Mouse (Mus musculus): ENCODE results near the gene Fbxw8. TPM values are rescaled to one million over a fixed set of nuclear protein-coding genes. Genes with fewer than 3 reads are reported as not detected.

The Fbxw8 gene
- polyA plus RNA-seq, 1 experiment from 2014 or later = 30.1 TPM

DNA sequence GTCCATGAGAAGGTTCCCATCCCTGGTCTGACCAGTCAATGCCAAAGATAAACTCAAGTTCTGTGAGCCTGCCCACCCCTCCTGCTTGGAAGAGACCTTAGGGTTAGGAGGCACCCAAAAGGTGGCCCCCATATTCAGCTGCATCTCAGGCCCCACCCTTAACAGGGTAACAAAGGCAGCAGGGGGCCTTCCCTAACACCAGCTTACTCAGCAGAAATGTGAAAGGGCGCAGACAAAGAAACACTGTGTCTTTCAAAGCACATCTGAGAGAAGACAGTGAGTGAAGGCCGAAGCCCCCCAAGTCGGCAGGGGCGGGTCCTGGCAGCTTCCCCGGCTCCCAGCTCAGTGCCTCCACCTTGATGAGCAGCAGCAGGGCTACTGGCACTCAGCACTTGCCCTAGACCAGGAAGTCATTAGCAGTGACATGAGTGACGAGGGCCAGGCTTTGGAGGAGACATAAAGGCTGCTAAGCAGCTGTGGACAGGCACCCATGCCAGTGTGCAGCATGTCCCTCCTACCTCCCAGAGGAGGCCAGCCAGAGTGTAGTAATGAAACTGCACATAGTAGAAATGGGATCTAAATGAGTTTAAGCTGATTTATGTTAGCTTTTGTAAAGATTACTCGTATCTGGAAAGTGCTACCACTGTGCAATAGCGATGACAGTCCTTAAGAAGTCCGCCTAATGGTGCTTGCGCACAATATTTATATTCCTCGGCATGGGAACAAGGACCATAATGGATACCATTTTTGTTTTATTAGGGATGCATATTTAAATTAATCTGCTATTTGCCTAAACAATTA is 56.0 kb downstream of the Fbxw8 start:
- no peak for ATAC-seq (ENCODE audit: low FRiP score, low read depth)
- H3K4me3 ChIP-seq = no peak overlapping the region
- no peaks in the 10 kb centered on the region for H3K9me3 ChIP-seq
- H3K9ac ChIP-seq = no peak overlapping the region
- H3K36me3 ChIP-seq = peaks cover 55% of the 10 kb centered on the region
- H3K4me1 ChIP-seq = peaks cover 20% of the 10 kb centered on the region
- no peak overlapping the region for H3K27ac ChIP-seq
- H3K4me2 ChIP-seq (replicated peaks) = no peak overlapping the region
- H3K27me3 ChIP-seq = no peaks in the 10 kb centered on the region
- WGBS = 46% methylated on average over 11 of the region's 11 CpGs

DNA sequence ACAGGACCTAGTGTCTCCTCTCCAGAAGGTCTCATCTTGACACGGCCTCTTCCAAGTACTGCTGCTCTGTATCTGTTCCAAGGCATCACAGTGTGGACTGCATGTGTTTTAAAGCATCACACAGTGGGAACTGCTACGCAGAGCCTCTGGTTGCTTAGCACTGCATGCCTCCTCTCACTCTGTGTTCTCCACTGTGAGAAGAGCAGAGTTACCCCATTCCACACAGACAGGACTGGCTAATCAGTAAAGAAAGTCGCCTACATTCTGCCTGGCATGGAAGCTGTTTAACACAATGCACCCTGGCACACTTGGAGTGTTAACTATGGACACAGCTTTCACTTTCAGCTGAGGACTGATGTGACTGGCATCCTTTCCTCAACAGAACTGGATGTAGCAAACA is 58.9 kb downstream of the Fbxw8 start:
- Histone ChIP-seq H3K9ac (no peak overlapping the region), H3K36me3 (peaks cover 78% of the 10 kb centered on the region), H3K4me2 (replicated peaks) (no peak overlapping the region), H3K4me1 (peaks cover 20% of the 10 kb centered on the region), H3K27me3 (no peaks in the 10 kb centered on the region), H3K27ac (no peak overlapping the region), H3K9me3 (no peaks in the 10 kb centered on the region), H3K4me3 (no peak overlapping the region)
- WGBS = 87% methylated on average over 3 of the region's 3 CpGs
- no peak for ATAC-seq (ENCODE audit: low FRiP score, low read depth)

DNA sequence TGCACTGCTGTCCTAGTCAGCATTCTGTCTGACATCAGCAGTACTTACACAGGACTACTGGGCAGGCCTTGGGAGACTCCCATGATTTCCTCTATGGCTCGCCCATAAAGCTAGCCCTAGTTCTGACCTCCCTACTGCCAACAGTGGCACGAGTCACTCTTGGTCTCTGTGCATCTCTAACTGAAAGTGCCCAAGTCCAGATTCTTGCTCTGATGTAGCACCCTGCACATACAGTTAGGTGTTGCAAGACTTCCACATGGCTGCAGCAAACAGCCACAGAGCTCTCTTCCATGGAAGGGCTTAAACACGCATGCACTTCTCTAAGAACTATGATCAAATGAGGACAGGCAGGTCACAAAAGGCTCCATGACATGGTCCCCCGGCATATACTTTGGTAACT is 59.4 kb downstream of the Fbxw8 start:
- Histone ChIP-seq H3K9me3 (no peaks in the 10 kb centered on the region), H3K4me2 (replicated peaks) (no peak overlapping the region), H3K4me1 (peaks cover 19% of the 10 kb centered on the region), H3K27me3 (no peaks in the 10 kb centered on the region), H3K27ac (no peak overlapping the region), H3K36me3 (peaks cover 81% of the 10 kb centered on the region), H3K9ac (no peak overlapping the region), H3K4me3 (no peak overlapping the region)
- no peak for ATAC-seq (ENCODE audit: low FRiP score, low read depth)
- WGBS = 86% methylated on average over 4 of the region's 4 CpGs

DNA sequence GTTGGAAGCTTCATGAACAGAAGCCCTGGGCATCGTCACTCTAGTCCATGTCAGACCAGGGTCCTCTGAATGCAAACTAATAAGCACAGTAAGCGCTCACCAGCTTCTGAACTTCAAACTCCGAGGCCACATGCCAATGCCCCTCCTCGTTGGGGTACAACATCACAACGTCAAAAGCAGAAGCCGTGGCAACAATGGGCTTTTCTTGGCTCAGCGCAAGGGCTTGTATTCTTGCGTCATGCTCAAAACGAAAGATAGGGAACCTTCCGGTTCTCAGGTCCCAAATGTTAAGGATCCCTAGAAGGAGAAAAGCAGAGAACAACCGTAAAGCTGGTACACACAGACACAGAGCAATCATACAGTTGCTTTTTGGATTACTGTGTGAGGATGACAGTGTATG is 59.8 kb downstream of the Fbxw8 start:
- no peaks in the 10 kb centered on the region for H3K9me3 ChIP-seq
- H3K4me1 ChIP-seq = peaks cover 15% of the 10 kb centered on the region
- WGBS = 91% methylated on average over 11 of the region's 11 CpGs
- H3K4me3 ChIP-seq = no peak overlapping the region
- H3K27me3 ChIP-seq = no peaks in the 10 kb centered on the region
- H3K36me3 ChIP-seq = peaks cover 83% of the 10 kb centered on the region
- H3K27ac ChIP-seq = no peak overlapping the region
- H3K9ac ChIP-seq = no peak overlapping the region
- ATAC-seq (ENCODE audit: low FRiP score, low read depth) = no peak
- H3K4me2 ChIP-seq (replicated peaks) = no peak overlapping the region

DNA sequence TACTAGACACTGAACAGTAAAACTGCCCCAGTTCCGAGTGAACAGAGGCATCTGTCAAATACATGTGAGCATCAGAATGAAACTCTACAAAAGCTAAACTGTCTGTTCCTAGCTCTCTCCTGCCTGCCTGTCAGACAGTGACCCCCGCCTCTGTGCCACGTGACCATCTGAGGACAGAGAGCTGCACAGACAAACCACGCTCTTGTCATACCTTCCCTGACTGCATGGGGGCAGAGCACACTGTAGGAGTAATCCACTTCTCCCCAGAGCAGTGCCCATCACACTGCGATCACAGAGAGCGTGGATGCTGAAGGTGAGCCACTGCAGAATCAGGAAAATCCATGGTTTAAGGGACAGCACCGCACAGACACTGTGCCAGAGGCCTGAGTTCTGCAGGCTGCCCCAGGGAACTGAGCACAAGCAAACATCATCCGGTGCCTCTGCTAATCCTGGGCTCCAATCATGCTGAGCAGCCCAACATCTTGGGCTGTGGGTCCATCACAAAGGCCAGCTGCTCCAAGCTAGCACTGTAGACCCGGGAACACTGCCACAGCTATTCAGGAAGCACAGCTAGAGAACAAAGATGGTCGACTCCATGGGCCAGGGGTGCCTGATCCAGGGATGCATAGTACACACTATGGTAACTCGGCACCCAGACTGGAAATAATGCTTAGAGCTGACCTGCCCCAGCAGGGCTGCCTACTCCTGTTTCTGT is 61.8 kb downstream of the Fbxw8 start:
- no peaks in the 10 kb centered on the region for H3K27me3 ChIP-seq
- H3K4me3 ChIP-seq = no peak overlapping the region
- peaks cover 86% of the 10 kb centered on the region for H3K36me3 ChIP-seq
- peaks cover 7% of the 10 kb centered on the region; the same call in 1 of the 2 replicates for H3K4me1 ChIP-seq
- H3K4me2 ChIP-seq (replicated peaks) = no peak overlapping the region
- H3K9me3 ChIP-seq = no peaks in the 10 kb centered on the region
- no peak overlapping the region for H3K27ac ChIP-seq
- 77% methylated on average over 11 of the region's 11 CpGs for WGBS
- no peak for ATAC-seq (ENCODE audit: low FRiP score, low read depth)
- no peak overlapping the region for H3K9ac ChIP-seq

DNA sequence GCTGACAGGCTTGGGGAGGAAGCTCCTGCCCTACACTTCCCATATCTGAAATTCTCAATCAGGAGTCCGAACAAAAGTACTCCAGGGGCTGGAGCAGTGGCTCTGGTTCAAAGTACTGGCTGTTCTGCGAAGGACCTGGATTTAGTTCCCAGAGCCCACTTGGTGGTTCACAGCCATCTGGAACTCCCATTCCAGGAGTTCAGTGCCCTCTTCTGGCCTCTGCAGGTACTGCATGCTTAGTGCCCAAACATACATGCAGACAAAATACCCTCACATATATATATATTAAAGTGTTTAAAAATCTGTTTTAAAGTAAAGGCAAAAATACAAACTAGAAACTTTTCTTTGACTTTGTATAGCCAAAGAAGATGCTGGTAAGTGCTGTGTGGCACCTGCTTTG is 64.4 kb downstream of the Fbxw8 start:
- Histone ChIP-seq H3K4me1 (peaks cover 27% of the 10 kb centered on the region), H3K4me2 (replicated peaks) (no peak overlapping the region), H3K36me3 (peaks cover 72% of the 10 kb centered on the region), H3K27me3 (no peaks in the 10 kb centered on the region), H3K9ac (no peak overlapping the region), H3K9me3 (no peaks in the 10 kb centered on the region), H3K4me3 (no peak overlapping the region), H3K27ac (no peak overlapping the region)
- 82% methylated on average over 2 of the region's 2 CpGs for WGBS
- no peak for ATAC-seq (ENCODE audit: low FRiP score, low read depth)

DNA sequence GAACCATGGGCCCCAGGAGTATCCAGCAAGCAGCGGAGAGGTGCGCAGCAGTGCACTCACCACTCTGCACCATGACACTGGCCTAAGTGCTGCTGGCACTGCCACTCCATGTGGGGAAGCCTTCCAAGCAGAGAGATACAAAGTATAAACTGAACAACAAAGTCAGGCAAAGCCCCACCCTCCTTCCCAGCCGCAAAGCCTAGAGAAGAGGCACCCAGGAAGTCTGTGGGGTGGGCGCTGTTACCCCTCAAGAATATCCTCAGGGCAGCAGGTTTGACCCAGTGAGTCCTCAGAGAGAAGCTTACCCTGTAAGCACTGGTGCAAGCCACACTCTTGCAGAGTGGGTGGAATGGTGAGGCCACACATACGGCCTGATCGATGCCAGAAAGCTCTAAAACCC is 65.2 kb downstream of the Fbxw8 start:
- H3K27me3 ChIP-seq = no peaks in the 10 kb centered on the region
- H3K9me3 ChIP-seq = no peaks in the 10 kb centered on the region
- no peak overlapping the region for H3K9ac ChIP-seq
- peaks cover 65% of the 10 kb centered on the region for H3K36me3 ChIP-seq
- H3K4me1 ChIP-seq = peaks cover 27% of the 10 kb centered on the region
- no peak overlapping the region for H3K4me3 ChIP-seq
- 98% methylated on average over 6 of the region's 6 CpGs for WGBS
- no peak overlapping the region for H3K4me2 ChIP-seq (replicated peaks)
- H3K27ac ChIP-seq = no peak overlapping the region
- no peak for ATAC-seq (ENCODE audit: low FRiP score, low read depth)

DNA sequence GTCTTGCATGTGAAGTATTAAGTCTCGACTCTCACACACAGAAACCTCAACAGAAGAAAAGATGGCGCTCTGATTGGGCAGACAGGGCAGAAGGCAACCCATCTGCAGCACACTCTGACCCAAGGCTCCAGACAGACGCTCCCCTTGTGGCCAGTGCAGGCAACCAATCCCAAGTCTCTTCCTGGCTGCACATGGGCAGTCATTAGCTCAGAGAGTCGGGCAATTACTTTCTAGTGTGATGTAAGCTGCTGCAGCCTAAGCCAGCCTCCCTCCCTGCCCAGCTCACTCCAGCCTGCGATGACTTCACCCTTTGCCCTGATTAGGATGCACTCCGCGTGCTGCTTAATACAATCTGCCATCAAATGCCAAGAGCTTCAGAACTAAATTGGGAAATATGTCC is 66.2 kb downstream of the Fbxw8 start:
- H3K9ac ChIP-seq = no peak overlapping the region; the same call in 1 of the 2 replicates
- no peak overlapping the region for H3K4me2 ChIP-seq (replicated peaks)
- H3K36me3 ChIP-seq = peaks cover 56% of the 10 kb centered on the region
- no peak overlapping the region for H3K27ac ChIP-seq
- H3K9me3 ChIP-seq = no peaks in the 10 kb centered on the region
- peaks cover 36% of the 10 kb centered on the region for H3K4me1 ChIP-seq
- 50% methylated on average over 7 of the region's 7 CpGs for WGBS
- H3K27me3 ChIP-seq = no peaks in the 10 kb centered on the region
- no peak overlapping the region for H3K4me3 ChIP-seq
- ATAC-seq (ENCODE audit: low FRiP score, low read depth) = peak; percentile 65; the same call in 1 of the 2 replicates

DNA sequence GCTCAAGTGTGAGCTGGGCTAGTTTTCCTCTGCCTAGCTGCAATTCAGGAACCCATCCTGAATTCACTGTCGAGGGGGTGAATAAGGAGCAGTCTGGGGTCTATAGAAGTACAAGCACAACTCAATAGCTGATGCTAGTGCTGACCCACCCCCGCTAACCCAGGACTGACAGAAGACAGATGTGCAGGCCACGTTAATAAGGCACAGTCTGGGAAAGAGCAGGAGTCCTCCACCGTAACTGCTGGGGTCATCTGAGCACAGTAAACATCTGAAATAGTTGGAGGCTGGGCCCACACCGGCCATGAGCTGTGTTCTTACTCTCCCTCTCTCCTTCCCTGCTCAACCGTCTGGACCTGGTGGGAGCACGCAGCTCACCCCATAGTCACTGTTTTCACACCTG is 68.3 kb downstream of the Fbxw8 start:
- 0 out of 2 replicates have a peak overlapping the region, but pooled peaks have one; percentile 22 for H3K27ac ChIP-seq
- peaks cover 34% of the 10 kb centered on the region for H3K36me3 ChIP-seq
- H3K4me3 ChIP-seq = no peak overlapping the region
- peaks cover 55% of the 10 kb centered on the region for H3K4me1 ChIP-seq
- H3K9ac ChIP-seq = no peak overlapping the region; the same call in 1 of the 2 replicates
- no peaks in the 10 kb centered on the region for H3K9me3 ChIP-seq
- H3K4me2 ChIP-seq (replicated peaks) = no peak overlapping the region
- ATAC-seq (ENCODE audit: low FRiP score, low read depth) = no peak
- no peaks in the 10 kb centered on the region for H3K27me3 ChIP-seq
- WGBS = 22% methylated on average over 7 of the region's 7 CpGs

DNA sequence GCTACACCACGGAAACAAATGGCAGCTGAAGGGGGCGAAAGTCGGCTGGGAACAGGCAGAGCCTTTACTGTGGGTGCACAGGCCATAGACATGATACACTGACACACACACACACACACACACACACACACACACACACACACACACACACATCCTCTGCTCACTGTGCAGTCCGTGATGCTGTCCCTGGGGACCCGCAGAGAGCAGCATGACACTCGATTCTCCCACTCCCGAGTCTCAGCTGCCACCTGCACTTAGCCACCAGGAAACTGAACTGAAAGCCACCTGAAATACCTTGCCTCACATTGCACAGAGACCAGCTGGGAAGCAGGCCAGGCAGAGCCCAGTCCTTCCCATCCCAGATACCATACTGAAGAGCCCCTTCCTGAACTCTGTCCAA is 70.0 kb downstream of the Fbxw8 start:
- H3K27me3 ChIP-seq = no peaks in the 10 kb centered on the region
- peaks cover 18% of the 10 kb centered on the region for H3K36me3 ChIP-seq
- WGBS = 66% methylated on average over 7 of the region's 7 CpGs
- no peak overlapping the region for H3K9ac ChIP-seq
- no peak overlapping the region for H3K4me2 ChIP-seq (replicated peaks)
- no peak overlapping the region for H3K27ac ChIP-seq
- no peak overlapping the region for H3K4me3 ChIP-seq
- no peaks in the 10 kb centered on the region for H3K9me3 ChIP-seq
- H3K4me1 ChIP-seq = peaks cover 70% of the 10 kb centered on the region
- ATAC-seq (ENCODE audit: low FRiP score, low read depth) = no peak

DNA sequence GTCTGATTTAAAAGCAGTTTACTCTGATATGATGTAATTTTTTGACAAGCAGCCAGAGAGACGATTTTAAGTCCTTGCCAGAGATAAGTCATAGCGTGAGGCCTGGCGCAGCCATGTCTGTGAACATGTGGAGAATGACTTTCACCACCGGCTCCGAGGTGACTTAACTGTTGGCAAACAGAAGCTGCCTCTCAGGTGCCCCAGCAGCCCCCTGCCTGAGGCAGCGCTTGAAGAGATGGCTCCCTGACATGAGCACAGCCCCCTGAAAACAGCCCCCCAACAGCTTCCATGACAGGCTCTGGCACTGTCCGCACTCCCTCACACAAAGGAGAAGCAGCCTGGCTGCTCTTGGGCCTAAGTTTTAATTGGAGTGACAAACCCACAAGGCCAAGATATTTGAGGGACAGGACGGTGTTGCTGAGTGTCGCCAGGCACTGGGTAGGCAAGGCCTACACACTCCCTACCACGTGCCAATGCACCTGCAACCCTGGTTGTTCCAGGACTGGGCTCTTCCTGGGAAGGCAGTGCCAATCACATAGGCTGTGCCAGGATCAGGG is 71.0 kb downstream of the Fbxw8 start:
- 77% methylated on average over 10 of the region's 10 CpGs for WGBS
- H3K27ac ChIP-seq = 0 out of 2 replicates have a peak overlapping the region, but pooled peaks have one; percentile 39
- H3K4me3 ChIP-seq = no peak overlapping the region
- peak overlapping the region; percentile 45; the same call in 1 of the 2 replicates for H3K9ac ChIP-seq
- no peak overlapping the region for H3K4me2 ChIP-seq (replicated peaks)
- no peaks in the 10 kb centered on the region for H3K9me3 ChIP-seq
- no peaks in the 10 kb centered on the region for H3K27me3 ChIP-seq
- H3K36me3 ChIP-seq = peaks cover 20% of the 10 kb centered on the region
- ATAC-seq (ENCODE audit: low FRiP score, low read depth) = no peak
- H3K4me1 ChIP-seq = peaks cover 67% of the 10 kb centered on the region

DNA sequence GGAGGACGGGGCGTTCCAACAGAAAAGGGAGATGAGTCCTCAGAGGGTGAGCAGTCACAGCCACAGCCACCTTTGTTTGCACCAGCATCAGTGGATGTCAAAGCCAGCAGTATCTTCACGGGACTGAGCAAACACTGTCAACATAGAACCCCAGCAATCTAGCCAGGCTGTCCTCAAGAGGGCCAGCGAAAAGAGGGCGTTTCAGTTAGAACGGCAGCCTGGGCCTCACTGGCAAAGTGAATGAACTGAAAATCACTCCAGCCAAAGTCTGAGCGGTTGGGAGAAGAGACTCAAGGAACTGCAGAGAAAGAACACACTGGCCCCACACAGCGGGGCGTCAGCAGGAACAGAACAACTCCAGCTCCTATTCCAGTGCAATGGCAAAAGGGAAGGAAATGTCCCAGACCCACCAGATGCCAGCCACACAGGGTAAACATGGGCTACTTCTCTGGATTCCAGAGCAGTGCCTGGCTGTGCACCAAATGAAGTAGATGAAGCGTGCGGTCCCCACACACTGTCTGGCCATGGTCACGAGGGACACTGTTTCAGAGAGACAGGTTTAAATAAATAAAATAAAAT is 72.1 kb downstream of the Fbxw8 start:
- Histone ChIP-seq H3K4me3 (no peak overlapping the region), H3K27ac (peak overlapping the region; percentile 58), H3K36me3 (peaks cover 20% of the 10 kb centered on the region), H3K9me3 (no peaks in the 10 kb centered on the region), H3K27me3 (no peaks in the 10 kb centered on the region), H3K4me1 (peaks cover 64% of the 10 kb centered on the region), H3K4me2 (replicated peaks) (no peak overlapping the region), H3K9ac (0 out of 2 replicates have a peak overlapping the region, but pooled peaks have one; percentile 25)
- ATAC-seq (ENCODE audit: low FRiP score, low read depth) = no peak
- 74% methylated on average over 12 of the region's 12 CpGs for WGBS
